Mouse (Mus musculus): ENCODE results near the gene Ets1.

DNA sequence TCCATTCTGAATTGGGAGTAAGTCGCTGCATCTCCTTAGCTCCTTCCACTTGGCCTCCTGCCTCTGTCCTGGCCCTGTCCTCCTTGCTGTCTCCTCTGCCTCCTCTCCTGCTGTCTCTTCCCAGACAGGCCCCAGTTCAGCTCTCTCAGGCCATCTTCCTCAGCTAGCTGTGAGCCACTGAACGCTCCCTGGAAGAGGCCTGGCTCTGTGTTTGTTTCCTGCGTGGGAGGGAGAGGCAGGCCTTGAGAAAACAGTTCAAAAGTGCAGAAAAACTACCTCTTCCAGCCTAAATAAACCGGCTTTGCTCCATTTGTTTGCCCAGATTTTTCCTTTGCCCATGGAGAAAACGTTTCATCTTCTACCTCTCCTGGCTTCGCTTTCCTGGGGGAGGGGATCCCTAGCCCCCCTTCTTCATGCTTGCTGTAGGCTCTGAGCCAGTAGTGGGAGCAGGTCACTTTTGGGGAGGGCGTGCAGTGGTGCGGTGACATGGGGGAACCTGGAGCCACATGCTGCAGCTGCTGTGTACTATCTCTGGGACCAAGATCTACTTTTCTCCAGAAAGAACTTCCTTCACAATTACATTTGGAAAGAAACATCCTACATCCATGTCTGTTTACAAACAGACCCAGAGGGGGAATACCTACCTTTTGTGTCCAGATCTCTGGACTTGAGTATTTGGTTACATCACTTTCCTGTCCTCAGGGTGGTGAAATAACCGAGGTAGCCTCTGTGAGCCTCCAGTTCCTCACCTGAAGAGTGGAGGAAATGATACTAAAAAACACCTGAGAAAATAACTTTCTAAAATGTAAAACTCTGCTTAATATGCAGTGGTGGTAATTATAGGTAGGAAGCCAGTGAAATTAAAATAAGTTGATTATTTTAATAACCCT lies 82.2 kb downstream of the Ets1 start:
- TF ChIP-seq GATA1 (IDR thresholded peaks at IDR 0.05; ENCODE audit: borderline replicate concordance, low read length) (no peak), FLI1 (IDR thresholded peaks at IDR 0.05; ENCODE audit: low read length) (no peak)
